Mouse (Mus musculus): Measurements from ENCODE around the gene Polr1c.
A peak's percentile ranks its signal among the peaks of the same experiment; 100 is the strongest.

The Polr1c gene

DNA sequence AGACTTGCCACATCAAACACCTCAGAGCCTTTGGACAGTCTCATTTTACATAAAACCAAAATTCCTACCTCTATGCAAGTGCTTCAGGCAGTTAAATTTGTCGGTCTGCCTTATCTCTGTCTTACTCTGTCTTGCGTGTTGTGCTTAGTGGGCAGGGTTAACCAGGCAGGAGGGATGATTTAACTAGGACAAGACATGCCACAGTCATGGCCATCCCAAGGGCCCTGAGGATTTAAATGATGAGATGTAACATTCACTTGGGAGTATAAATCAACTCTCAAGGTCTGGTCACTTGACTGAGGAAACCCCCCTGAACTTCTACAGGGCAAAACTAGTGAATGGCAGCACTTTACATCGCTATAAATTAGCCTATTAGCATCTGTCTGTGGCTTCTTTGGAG, 26.3 kb downstream of the Polr1c start:
- DNase-seq (ENCODE audit: low read depth in 2 of 2, low spot score in 2 of 2) = no peak

DNA sequence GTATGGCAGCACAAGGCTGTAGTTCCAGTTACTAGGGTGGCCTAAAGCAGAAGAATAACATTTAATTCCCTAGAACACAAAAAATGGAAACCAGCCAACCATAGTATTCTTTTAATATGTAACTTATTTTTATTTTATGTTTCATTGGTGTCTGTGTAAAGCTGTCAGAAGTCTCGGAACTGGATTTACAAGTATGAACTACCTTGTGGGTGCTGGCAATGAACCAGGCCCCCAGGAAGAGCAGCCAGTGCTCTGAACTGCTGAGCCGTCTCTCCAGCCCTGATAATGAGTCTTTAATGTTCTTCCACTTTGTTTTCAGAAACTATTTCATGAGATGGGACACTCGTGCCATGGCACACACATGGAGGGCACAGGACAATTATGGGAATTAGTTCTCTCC, 37.3 kb downstream of the Polr1c start:
- DNase-seq (ENCODE audit: low read depth in 2 of 2, low spot score in 2 of 2) = no peak

DNA sequence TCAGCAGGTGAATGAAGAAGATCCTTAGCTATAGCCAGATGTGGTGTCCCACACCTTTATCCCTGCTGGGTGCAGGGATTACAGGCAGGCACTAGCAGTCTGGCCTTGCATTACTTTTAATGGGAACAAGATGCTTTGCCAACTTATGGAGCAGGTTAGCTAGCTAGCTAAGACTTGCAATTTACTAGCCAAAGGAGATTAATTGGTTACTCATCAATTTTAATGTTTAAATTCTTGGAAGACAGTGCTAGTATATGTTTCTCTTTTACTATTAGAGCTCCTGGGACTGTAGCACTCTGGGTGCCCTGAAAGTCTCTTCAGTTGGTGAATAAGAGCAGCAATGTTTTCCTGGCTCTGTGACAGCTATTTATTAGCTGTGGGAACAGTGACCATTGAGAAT, 41.2 kb downstream of the Polr1c start:
- DNase-seq (ENCODE audit: low read depth in 2 of 2, low spot score in 2 of 2) = no peak

GRCm38 (mm10) chr17:46203078-46203477, 44.8 kb downstream of the Polr1c start:
- DNase-seq (ENCODE audit: low read depth in 2 of 2, low spot score in 2 of 2) = peak in 1 of 2 experiments; percentile 2

DNA sequence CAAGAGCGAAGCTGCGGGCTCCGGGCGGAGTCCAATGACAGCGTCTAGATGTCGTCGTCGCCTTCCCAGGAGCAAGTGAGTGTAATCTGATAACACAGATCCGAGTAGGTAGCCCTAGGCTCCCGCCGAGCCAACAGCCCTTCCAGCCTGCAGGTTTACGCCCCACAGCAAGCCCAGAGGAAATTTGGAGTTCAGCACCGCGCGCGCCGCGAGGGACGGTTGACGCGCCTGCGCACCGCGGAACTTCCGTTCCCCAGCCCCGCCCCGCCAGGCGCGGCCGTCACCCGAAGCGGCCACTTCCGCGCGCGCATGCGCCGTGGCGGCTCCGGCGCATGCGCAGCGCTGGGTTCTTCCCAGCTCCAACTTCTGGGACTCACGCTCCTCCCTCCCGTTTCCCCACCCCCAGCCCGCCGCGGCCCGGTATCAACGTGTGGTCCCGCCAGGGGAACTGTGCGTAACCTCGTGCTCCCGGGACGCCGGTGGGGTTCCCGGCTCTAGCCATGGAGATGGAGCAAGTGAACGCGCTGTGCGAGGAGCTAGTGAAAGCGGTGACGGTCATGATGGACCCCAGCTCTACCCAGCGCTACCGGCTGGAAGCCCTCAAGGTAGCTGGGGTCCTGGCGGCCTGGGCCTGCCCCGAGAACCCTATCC, 45.3 kb downstream of the Polr1c start, which contains the start of the genes Polh and Xpo5:
TSS of gene Polh (minus strand) at position 225 of the 651 bp plus-strand sequence.
TSS of gene Xpo5 (plus strand) at position 362 of the 651 bp plus-strand sequence.
- DNase-seq (ENCODE audit: low read depth in 2 of 2, low spot score in 2 of 2) = peak; percentile 91

DNA sequence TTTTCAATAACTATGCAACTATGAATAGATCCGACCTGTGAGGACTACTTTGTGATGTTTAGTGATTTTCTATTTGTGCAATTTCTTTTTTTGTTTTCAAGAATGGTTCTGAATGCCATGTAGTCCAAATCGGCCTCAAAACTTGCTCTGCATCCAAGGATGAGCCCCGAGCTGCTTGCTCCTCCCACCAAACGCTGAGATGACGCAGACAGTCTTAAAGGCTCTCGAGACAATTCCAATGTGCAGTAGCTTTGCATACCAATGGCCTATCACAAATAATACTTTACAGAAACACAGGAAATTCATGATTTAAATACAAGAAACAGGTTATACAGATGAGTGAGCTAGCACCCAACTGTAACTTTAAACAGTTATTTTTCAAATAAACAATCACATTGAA, 46.7 kb downstream of the Polr1c start:
- DNase-seq (ENCODE audit: low read depth in 2 of 2, low spot score in 2 of 2) = no peak
